Mouse (Mus musculus) liver, adult 2 months (tissue): Measurements from ENCODE around the gene Tdg.

ENCODE experiments used
- CTCF ChIP-seq: fragments of 200-500 bp; IDR thresholded peaks from 2 replicates; pipeline ENCODE4 v1.5.1; 2011; ENCODE audit warnings: low read depth, low read length, control low read depth
- POLR2A ChIP-seq: fragments of 200-500 bp; IDR thresholded peaks from 2 replicates; pipeline ENCODE4 v1.6.1; 2011; ENCODE audit warnings: low read length, control low read depth; ENCODE audit not compliant: insufficient read depth; ENCODE audit errors: extremely low read depth

- TF ChIP-seq CTCF (no peak), POLR2A (no peak; the same call in 1 of the 2 replicates)
These were observed 6.7 kb upstream of the Tdg start, which contains the start of gene 1190007I07Rik for GRCm38 (mm10) chr10:82622671-82623552.
